Mouse (Mus musculus) hindbrain, embryonic 14.5 days (tissue): ENCODE data around the gene Polr3g. TPM values are rescaled to one million over a fixed set of nuclear protein-coding genes. Genes with fewer than 3 reads are reported as not detected.
A peak's percentile ranks its signal among the peaks of the same experiment; 100 is the strongest.

Source experiments
- ATAC-seq: fragments of 200-750 bp; cut with Nextera tagmentation; 2 replicates; pipeline ENCODE4 v1.8.0; 2017; ENCODE audit warnings: moderate number of reproducible peaks, mild to moderate bottlenecking, moderate TSS enrichment, moderate library complexity; ENCODE audit not compliant: low FRiP score
- DNase-seq: peaks from one replicate; pipeline ENCODE4 v3.0.0-alpha.2; 2015; ENCODE audit warnings: low spot score
- H3K27ac ChIP-seq: fragments of 300-500 bp; sonication (generic); 2 replicates; pipeline ENCODE4 v1.5.1; 2014; ENCODE audit warnings: mild to moderate bottlenecking, moderate library complexity
- H3K27me3 ChIP-seq: fragments of 300-500 bp; sonication (generic); 2 replicates; pipeline ENCODE4 v1.6.1; 2014; ENCODE audit warnings: mild to moderate bottlenecking, low read length, mixed read lengths; ENCODE audit not compliant: control insufficient read depth, insufficient read depth
- H3K36me3 ChIP-seq: fragments of 300-500 bp; sonication (generic); replicated peaks from 2 replicates; pipeline ENCODE4 v1.6.1; 2014; ENCODE audit not compliant: control insufficient read depth, insufficient read depth
- H3K4me1 ChIP-seq: fragments of 300-500 bp; sonication (generic); replicated peaks from 2 replicates; pipeline ENCODE4 v1.6.1; 2014; ENCODE audit warnings: antibody characterized with exemption, low read length, mixed read lengths; ENCODE audit not compliant: control insufficient read depth, insufficient read depth
- H3K4me2 ChIP-seq: fragments of 300-500 bp; sonication (generic); replicated peaks from 2 replicates; pipeline ENCODE4 v1.6.1; 2014; ENCODE audit warnings: mild to moderate bottlenecking, moderate library complexity
- H3K4me3 ChIP-seq: fragments of 300-500 bp; sonication (generic); replicated peaks from 2 replicates; pipeline ENCODE4 v1.5.1; 2014; ENCODE audit warnings: mild to moderate bottlenecking, low read length
- H3K9ac ChIP-seq: fragments of 300-500 bp; sonication (generic); 2 replicates; pipeline ENCODE4 v1.6.1; 2014
- H3K9me3 ChIP-seq: fragments of 300-500 bp; sonication (generic); 2 replicates; pipeline ENCODE4 v1.6.1; 2016; ENCODE audit warnings: low read length; ENCODE audit not compliant: control insufficient read depth
- WGBS: fragments of 180-500 bp; shearing (Covaris S2); extraction: QIAGEN DNeasy Blood & Tissue Kit; methylation state at CpG from one replicate; pipeline ENCODE4 v1.1.7; 2014; 5-methylcytosine and 5-hydroxymethylcytosine counted together
- polyA plus RNA-seq: library from polyadenylated mRNA; unstranded; fragments of >200 nt; fragmentation: Nextera tagmentation; extraction: Ambion mirVana; gene quantifications from 2 replicates; pipeline ENCODE4 v1.2.1, GENCODE M21; 2014

The Polr3g gene
- polyA plus RNA-seq, 1 experiment from 2014 or later: 5.0 TPM

DNA sequence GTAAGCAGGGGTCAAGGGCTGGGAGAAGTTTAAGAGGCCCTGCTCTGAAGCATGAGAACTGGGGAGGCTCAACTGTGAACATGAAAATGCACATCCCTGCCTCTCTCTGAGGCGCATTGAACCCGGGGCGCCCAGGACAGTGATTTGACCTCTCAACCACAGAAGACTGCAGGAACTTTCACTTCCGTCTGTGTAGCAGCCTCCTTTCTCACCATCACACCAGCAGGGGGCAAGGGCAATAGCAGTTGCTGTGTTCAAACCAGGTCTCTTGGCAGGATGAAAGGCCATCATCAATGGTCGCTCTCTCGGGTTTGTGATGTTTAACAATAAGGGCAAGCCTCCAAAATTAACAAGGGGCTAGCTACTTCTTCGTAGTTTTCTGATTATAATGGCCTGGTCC, 7.7 kb downstream of the Polr3g start:
- Histone ChIP-seq H3K4me3 (no peak overlapping the region), H3K27ac (no peak overlapping the region), H3K27me3 (no peaks in the 10 kb centered on the region), H3K4me2 (no peak overlapping the region), H3K9ac (no peak overlapping the region), H3K4me1 (no peaks in the 10 kb centered on the region), H3K9me3 (no peaks in the 10 kb centered on the region), H3K36me3 (no peaks in the 10 kb centered on the region)
- WGBS: 67% methylated on average over 7 of the region's 7 CpGs
- ATAC-seq (no peak), DNase-seq (no peak)

DNA sequence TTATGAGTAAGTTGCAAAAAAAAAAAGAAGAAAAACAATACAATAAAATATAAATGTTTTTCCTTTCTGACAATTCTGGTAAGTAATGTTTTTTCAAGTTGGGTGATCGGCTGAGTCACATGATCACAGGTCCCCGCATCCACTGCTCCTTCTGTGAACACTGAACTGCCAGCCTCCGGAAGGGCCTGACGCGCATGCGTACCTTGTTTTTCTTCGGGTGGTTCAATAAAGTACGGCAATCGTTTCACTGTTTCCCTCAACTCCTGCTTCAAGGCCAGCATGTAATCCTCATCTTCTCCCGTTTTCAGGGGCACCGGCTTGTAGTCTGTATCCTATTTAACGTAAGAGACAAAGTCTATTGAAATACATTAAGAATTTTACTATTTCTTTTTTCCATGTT, 16.4 kb downstream of the Polr3g start:
- no peaks in the 10 kb centered on the region for H3K9me3 ChIP-seq
- H3K36me3 ChIP-seq: no peaks in the 10 kb centered on the region
- no peaks in the 10 kb centered on the region for H3K27me3 ChIP-seq
- no peak overlapping the region for H3K27ac ChIP-seq
- 93% methylated on average over 12 of the region's 12 CpGs for WGBS
- H3K4me1 ChIP-seq: no peaks in the 10 kb centered on the region; the same call in 1 of the 2 replicates
- H3K9ac ChIP-seq: no peak overlapping the region
- ATAC-seq (no peak), DNase-seq (no peak)
- no peak overlapping the region for H3K4me2 ChIP-seq
- H3K4me3 ChIP-seq: no peak overlapping the region

DNA sequence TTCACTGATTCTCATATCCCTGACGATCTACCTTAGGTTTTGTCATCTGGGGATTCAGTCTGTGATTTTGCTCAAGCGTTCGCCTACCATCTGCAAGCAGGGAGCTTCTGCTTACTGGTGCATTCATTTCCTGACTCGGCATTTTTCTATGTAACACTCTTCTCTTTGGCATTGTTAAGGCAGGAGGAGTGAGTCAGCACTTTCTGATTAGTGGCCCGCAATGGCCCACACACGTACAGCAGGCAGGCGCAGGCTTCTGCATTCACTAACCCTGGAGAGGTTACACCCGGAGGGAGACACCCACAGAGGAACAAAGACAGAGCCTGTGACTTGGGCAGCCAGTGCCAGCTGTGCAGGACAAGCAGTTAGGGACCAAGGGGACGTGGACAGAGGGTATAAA, 19.2 kb downstream of the Polr3g start:
- WGBS: 39% methylated on average over 9 of the region's 9 CpGs
- Histone ChIP-seq H3K36me3 (no peaks in the 10 kb centered on the region), H3K4me2 (0 out of 2 replicates have a peak overlapping the region, but pooled peaks have one; percentile 15), H3K9ac (no peak overlapping the region), H3K4me1 (no peaks in the 10 kb centered on the region; the same call in 1 of the 2 replicates), H3K27ac (no peak overlapping the region), H3K27me3 (no peaks in the 10 kb centered on the region), H3K4me3 (no peak overlapping the region), H3K9me3 (no peaks in the 10 kb centered on the region)
- ATAC-seq (peak; percentile 27; the same call in 1 of the 2 replicates), DNase-seq (peak; percentile 52)

DNA sequence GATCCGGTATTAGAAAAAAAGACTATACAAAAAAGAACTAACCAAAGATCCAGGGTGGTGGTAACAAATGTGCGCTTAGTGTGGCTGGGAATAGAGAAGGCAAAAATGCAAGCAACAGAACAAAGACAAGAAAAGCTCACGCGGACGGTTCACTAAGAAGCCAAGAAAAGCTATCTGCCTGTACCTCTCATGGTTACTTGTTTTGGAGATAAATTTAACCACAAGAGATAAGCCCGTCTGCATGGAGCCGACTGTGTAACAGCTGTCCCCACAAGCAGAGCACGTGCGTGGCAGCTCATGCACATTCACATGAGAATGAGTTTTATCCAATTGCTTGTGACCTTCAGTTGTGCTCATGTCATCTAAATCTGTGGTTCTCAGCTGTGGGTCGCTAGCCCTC, 20.3 kb downstream of the Polr3g start:
- Histone ChIP-seq H3K4me3 (no peak overlapping the region), H3K9ac (no peak overlapping the region), H3K9me3 (no peaks in the 10 kb centered on the region), H3K4me1 (no peaks in the 10 kb centered on the region; the same call in 1 of the 2 replicates), H3K36me3 (no peaks in the 10 kb centered on the region), H3K27me3 (no peaks in the 10 kb centered on the region), H3K27ac (no peak overlapping the region), H3K4me2 (no peak overlapping the region)
- 82% methylated on average over 10 of the region's 10 CpGs for WGBS
- no peak for ATAC-seq
- DNase-seq: no peak

DNA sequence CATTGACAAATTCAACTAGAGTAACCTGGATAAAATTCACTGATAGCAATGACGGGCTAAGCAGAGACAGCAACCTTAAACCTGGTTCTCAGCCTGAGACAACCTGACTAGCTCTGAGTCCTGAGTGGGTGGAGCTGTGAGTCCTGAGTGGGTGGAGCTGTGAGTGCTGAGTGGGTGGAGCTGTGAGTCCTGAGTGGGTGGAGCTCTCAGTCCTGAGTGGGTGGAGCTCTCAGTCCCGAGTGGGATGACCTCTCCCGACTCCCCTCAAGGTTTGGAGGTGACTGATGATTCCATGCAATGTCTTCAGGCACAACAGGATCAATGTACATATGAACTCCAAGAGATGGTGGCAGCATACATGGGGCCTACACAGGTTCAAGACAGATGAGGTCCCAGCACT, 21.2 kb downstream of the Polr3g start:
- Histone ChIP-seq H3K9me3 (no peaks in the 10 kb centered on the region), H3K9ac (no peak overlapping the region), H3K4me1 (no peaks in the 10 kb centered on the region; the same call in 1 of the 2 replicates), H3K36me3 (no peaks in the 10 kb centered on the region), H3K27me3 (no peaks in the 10 kb centered on the region), H3K4me3 (no peak overlapping the region), H3K27ac (no peak overlapping the region), H3K4me2 (no peak overlapping the region)
- WGBS: 95% methylated on average over 3 of the region's 3 CpGs
- ATAC-seq (no peak), DNase-seq (no peak)

DNA sequence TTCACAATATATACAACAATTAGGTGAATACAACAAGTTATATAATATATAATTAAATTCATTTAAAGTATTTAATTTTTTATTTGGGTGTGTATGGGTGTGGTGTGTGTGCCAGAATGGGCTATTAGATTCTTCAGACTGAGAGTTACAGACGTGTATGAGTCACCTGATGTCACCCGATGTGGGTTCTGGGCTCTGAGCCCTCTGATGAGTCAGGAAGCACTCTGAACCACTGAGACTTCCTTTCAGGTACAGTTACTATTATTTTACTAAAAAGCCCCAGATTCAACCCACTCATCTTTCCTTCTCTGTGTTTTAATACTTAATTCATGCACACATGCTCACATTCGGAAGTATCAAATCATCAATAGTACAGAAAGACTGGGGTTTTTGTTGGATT, 25.9 kb downstream of the Polr3g start:
- Histone ChIP-seq H3K4me1 (no peaks in the 10 kb centered on the region), H3K36me3 (no peaks in the 10 kb centered on the region), H3K27me3 (no peaks in the 10 kb centered on the region), H3K27ac (no peak overlapping the region), H3K4me2 (no peak overlapping the region), H3K9me3 (no peaks in the 10 kb centered on the region), H3K4me3 (no peak overlapping the region), H3K9ac (no peak overlapping the region)
- 95% methylated on average over 3 of the region's 3 CpGs for WGBS
- no peak for DNase-seq
- ATAC-seq: no peak

DNA sequence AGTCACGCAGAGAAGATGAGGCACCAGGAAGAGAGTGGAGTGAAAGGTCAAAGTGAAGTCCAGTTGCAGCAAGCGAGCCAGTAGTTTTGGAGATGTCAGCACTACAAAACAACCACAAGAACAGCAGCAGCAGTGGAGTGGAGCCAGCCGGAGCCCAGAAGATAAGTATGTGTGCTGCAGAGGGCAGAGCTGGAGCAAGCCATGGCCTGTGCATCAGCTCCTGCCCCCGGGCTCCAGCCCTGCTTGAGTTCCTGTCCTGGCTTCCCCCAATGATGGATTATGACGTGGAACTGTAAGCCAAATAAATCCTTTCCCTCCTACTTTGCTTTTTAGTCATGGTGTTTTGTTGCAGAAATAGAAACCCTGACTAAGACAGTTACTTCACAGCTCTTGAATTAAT, 26.6 kb downstream of the Polr3g start:
- Histone ChIP-seq H3K4me2 (no peak overlapping the region), H3K36me3 (no peaks in the 10 kb centered on the region), H3K27ac (no peak overlapping the region), H3K9me3 (no peaks in the 10 kb centered on the region), H3K4me1 (no peaks in the 10 kb centered on the region), H3K27me3 (no peaks in the 10 kb centered on the region), H3K9ac (no peak overlapping the region), H3K4me3 (no peak overlapping the region)
- WGBS: 93% methylated on average over 5 of the region's 5 CpGs
- ATAC-seq: no peak
- no peak for DNase-seq

DNA sequence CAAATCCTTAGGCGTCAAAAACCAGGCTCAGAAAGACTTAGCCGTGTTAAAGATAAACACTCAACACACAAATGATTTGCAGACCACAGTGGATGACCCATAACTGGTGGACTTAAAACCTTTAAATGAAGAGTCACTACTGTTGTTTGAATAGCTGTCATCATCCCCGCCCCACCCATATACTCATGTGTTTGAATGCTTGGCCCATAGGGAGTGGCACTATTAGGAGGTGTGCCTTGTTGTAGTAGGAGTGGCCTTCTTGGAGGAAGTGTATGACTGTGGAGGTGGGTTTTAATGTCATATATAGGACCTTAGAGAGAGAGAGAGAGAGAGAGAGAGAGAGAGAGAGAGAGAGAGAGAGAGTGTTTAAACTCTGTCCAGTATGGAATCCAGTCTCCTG, 27.7 kb downstream of the Polr3g start:
- DNase-seq (no peak), ATAC-seq (no peak)
- no peak overlapping the region for H3K9ac ChIP-seq
- no peaks in the 10 kb centered on the region for H3K9me3 ChIP-seq
- H3K27me3 ChIP-seq: no peaks in the 10 kb centered on the region
- WGBS: 93% methylated on average over 3 of the region's 3 CpGs
- no peak overlapping the region for H3K4me3 ChIP-seq
- H3K27ac ChIP-seq: no peak overlapping the region
- no peak overlapping the region for H3K4me2 ChIP-seq
- no peaks in the 10 kb centered on the region for H3K36me3 ChIP-seq
- H3K4me1 ChIP-seq: no peaks in the 10 kb centered on the region

DNA sequence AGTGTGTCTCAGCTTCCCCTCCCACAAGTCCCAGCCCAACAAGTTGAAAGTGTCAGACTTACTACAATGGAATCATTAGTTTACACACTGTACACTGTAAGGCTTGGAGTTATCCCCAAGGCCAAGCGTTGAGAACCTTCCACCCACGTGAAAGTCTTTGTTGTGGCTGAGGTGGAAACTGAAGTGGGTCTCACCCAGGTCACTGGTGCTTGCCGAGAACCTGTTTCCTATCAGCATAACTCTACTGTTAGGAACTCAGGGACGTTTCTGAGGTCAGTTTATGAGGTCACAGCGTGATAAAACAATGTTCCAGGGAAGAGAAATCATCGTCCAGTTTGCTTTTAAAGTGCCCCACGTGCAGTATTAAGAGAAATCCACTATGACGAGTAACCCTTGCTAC, 35.5 kb downstream of the Polr3g start:
- Histone ChIP-seq H3K36me3 (peaks cover 37% of the 10 kb centered on the region), H3K4me3 (no peak overlapping the region), H3K9me3 (no peaks in the 10 kb centered on the region), H3K9ac (no peak overlapping the region), H3K27me3 (no peaks in the 10 kb centered on the region), H3K4me2 (no peak overlapping the region), H3K4me1 (no peaks in the 10 kb centered on the region), H3K27ac (no peak overlapping the region)
- no peak for DNase-seq
- WGBS: 90% methylated on average over 8 of the region's 8 CpGs
- ATAC-seq: no peak

DNA sequence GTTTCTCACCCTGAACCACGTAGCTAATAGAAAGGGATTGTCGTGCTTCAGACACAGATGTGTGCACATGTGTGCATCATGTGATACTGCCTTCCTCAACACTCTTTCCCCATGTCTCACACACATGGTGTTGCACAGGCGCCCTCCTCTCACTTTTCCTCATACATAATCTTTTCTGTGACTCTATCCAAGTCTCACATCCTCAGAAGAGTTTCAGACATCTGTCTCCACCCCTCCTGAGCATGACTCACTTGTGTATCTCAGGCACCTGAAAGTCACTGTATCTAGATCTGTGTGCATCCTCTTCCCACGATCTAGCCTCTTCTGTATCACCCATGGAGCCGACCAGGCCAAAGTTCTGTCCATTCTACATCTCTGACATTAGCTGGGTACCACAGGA, 43.1 kb downstream of the Polr3g start:
- Histone ChIP-seq H3K27me3 (no peaks in the 10 kb centered on the region), H3K9ac (no peak overlapping the region), H3K27ac (no peak overlapping the region), H3K36me3 (peaks cover 72% of the 10 kb centered on the region), H3K4me3 (no peak overlapping the region), H3K4me1 (no peaks in the 10 kb centered on the region), H3K4me2 (no peak overlapping the region), H3K9me3 (no peaks in the 10 kb centered on the region)
- ATAC-seq: no peak
- DNase-seq: no peak
- 89% methylated on average over 5 of the region's 5 CpGs for WGBS
